Mouse (Mus musculus): ENCODE data around the gene Mx1.

- TF ChIP-seq EP300 (IDR thresholded peaks at IDR 0.05; ENCODE audit: low read depth): no peak
- no peak for TF ChIP-seq CTCF (IDR thresholded peaks at IDR 0.05; ENCODE audit: low read depth)
These were observed at the start of gene Mx1 for GRCm38 (mm10) chr16:97462481-97463181.
